Mouse (Mus musculus): ENCODE data around the gene Rnf152. TPM values are rescaled to one million over a fixed set of nuclear protein-coding genes. Genes with fewer than 3 reads are reported as not detected.

Gene Rnf152
- polyA plus RNA-seq, 1 experiment from 2014 or later, result 27.8 TPM

GRCm38 (mm10) chr1:105337397-105337796, 19.1 kb downstream of the Rnf152 start:
- Histone ChIP-seq H3K36me3 (replicated peaks) (no peaks in the 10 kb centered on the region), H3K9me3 (no peaks in the 10 kb centered on the region), H3K4me1 (0 out of 2 replicates have a peak, but pooled peaks cover 3% of the 10 kb centered on the region), H3K27me3 (replicated peaks) (no peaks in the 10 kb centered on the region), H3K9ac (no peak overlapping the region), H3K4me2 (no peak overlapping the region), H3K4me3 (no peak overlapping the region), H3K27ac (no peak overlapping the region)
- ATAC-seq (replicated peaks), result no peak
- 87% methylated on average over 4 of the region's 4 CpGs for WGBS

DNA sequence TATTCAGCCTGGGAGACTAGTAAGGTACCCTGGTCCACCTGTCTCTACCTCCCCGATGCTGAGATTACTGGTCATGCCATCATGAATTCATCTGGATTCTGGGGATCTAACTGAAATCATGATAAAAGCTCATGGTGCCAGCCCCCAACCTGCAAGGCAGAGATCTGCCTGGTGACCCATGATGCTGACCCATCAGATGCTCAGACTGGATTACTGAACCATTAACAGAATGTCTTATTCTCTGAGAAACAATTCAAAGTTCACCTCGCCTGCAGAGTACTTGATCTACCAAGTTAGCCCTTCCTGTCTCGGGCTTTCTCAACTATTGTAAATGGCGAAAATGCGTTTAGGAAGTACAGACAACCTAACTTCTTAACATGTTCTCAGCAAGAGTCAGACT, 20.4 kb downstream of the Rnf152 start:
- no peak overlapping the region for H3K4me3 ChIP-seq
- H3K36me3 ChIP-seq (replicated peaks), result no peaks in the 10 kb centered on the region
- WGBS, result 87% methylated on average over 5 of the region's 5 CpGs
- no peaks in the 10 kb centered on the region for H3K9me3 ChIP-seq
- no peak overlapping the region for H3K27ac ChIP-seq
- H3K4me1 ChIP-seq, result peaks cover 12% of the 10 kb centered on the region
- H3K9ac ChIP-seq, result no peak overlapping the region
- H3K27me3 ChIP-seq (replicated peaks), result no peaks in the 10 kb centered on the region
- no peak for ATAC-seq (replicated peaks)
- no peak overlapping the region for H3K4me2 ChIP-seq

- 68% methylated on average over 8 of the region's 8 CpGs for WGBS
- Histone ChIP-seq H3K4me3 (no peak overlapping the region), H3K27ac (peak overlapping the region; percentile 49), H3K9ac (no peak overlapping the region), H3K36me3 (replicated peaks) (no peaks in the 10 kb centered on the region), H3K9me3 (no peaks in the 10 kb centered on the region), H3K27me3 (replicated peaks) (no peaks in the 10 kb centered on the region), H3K4me2 (no peak overlapping the region), H3K4me1 (peaks cover 17% of the 10 kb centered on the region)
- peak; percentile 46 for ATAC-seq (replicated peaks)
Observed at GRCm38 (mm10) chr1:105332087-105332731, 24.3 kb downstream of the Rnf152 start.

DNA sequence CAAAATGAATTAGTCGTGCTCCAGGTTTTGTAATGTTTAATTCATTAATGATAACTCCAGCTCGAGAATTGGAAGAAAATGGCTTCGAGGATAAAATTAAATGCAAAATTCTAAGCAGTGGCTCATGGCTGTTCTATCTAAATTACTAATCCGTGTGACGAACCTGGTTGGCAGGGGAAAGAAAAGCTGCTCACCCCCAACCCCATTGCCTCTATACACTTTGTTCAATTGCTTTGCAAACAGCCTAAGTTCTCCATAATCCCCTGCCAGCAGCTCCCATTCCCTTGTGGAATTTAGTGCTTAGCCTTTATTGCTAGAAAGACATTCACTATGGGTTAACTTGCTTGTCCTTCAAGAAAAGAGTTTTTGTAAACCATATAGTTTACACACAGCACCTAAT, 24.9 kb downstream of the Rnf152 start:
- WGBS, result 16% methylated on average over 5 of the region's 5 CpGs
- ATAC-seq (replicated peaks), result peak; percentile 76

GRCm38 (mm10) chr1:105330581-105331320, 25.8 kb downstream of the Rnf152 start:
- H3K27ac ChIP-seq, result peak overlapping the region; percentile 48; the same call in 1 of the 2 replicates
- 58% methylated on average over 5 of the region's 5 CpGs for WGBS
- no peak for ATAC-seq (replicated peaks)

More for the DNA sequence above, 24.9 kb downstream of the Rnf152 start:
- Histone ChIP-seq H3K4me2 (no peak overlapping the region), H3K9ac (no peak overlapping the region), H3K36me3 (replicated peaks) (no peaks in the 10 kb centered on the region), H3K9me3 (no peaks in the 10 kb centered on the region), H3K27ac (peak overlapping the region; percentile 49), H3K4me3 (no peak overlapping the region), H3K4me1 (peaks cover 17% of the 10 kb centered on the region), H3K27me3 (replicated peaks) (no peaks in the 10 kb centered on the region)

GRCm38 (mm10) chr1:105327789-105328188, 28.7 kb downstream of the Rnf152 start:
- Histone ChIP-seq H3K4me1 (peaks cover 17% of the 10 kb centered on the region), H3K27me3 (replicated peaks) (no peaks in the 10 kb centered on the region), H3K4me2 (no peak overlapping the region), H3K27ac (no peak overlapping the region), H3K4me3 (no peak overlapping the region), H3K9me3 (no peaks in the 10 kb centered on the region), H3K9ac (no peak overlapping the region), H3K36me3 (replicated peaks) (no peaks in the 10 kb centered on the region)
- 94% methylated on average over 1 of the region's 1 CpGs for WGBS
- no peak for ATAC-seq (replicated peaks)

More at GRCm38 (mm10) chr1:105330581-105331320, 25.8 kb downstream of the Rnf152 start:
- H3K9ac ChIP-seq, result no peak overlapping the region
- no peaks in the 10 kb centered on the region for H3K36me3 ChIP-seq (replicated peaks)
- H3K27me3 ChIP-seq (replicated peaks), result no peaks in the 10 kb centered on the region
- no peak overlapping the region for H3K4me2 ChIP-seq
- H3K9me3 ChIP-seq, result no peaks in the 10 kb centered on the region
- H3K4me3 ChIP-seq, result no peak overlapping the region
- H3K4me1 ChIP-seq, result peaks cover 17% of the 10 kb centered on the region

- Histone ChIP-seq H3K9me3 (no peaks in the 10 kb centered on the region), H3K36me3 (replicated peaks) (no peaks in the 10 kb centered on the region), H3K4me3 (no peak overlapping the region), H3K27ac (no peak overlapping the region), H3K4me1 (no peaks in the 10 kb centered on the region), H3K27me3 (replicated peaks) (no peaks in the 10 kb centered on the region), H3K4me2 (no peak overlapping the region), H3K9ac (no peak overlapping the region)
- no peak for ATAC-seq (replicated peaks)
- WGBS, result 42% methylated on average over 4 of the region's 4 CpGs
Observed at GRCm38 (mm10) chr1:105324636-105325035, 31.9 kb downstream of the Rnf152 start.

DNA sequence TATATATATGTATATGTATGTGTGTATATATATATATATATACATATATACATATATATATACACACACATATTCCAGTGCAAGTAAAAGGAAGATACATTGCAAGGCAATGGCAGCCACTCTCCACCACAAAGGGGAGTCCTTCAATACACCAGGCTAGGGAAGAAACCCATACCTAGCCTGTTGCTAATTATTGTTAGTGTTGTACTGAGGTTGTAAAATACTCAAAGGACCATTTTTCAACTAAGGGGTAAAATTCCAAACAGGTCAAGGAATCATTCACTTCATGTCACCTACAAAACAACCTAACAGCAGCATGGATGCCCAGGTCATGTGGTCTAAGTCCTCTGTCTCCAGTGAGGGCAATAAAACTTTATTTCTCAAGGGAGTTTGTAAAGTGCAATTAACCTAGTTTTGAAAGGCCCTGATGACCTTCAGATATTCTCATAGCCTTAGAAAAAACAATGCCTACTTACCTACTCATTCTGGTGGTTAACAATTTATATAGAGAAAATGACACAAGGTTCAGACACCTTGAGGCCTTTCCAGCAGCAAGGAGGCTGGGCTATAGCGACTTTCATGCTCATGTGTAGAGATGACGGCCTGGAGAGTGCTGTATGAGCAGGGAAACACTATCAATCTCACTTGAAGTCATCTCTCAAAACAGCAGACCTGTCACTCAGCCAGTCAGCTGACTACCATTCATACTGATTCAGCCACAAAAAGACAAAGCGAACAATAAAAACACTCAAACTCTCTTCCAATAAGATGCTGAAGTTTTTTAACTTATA, 42.3 kb downstream of the Rnf152 start:
- H3K27ac ChIP-seq, result no peak overlapping the region
- H3K4me2 ChIP-seq, result no peak overlapping the region
- no peak overlapping the region for H3K9ac ChIP-seq
- peaks cover 6% of the 10 kb centered on the region; the same call in 1 of the 2 replicates for H3K4me1 ChIP-seq
- no peaks in the 10 kb centered on the region for H3K27me3 ChIP-seq (replicated peaks)
- no peaks in the 10 kb centered on the region for H3K36me3 ChIP-seq (replicated peaks)
- WGBS, result 85% methylated on average over 3 of the region's 3 CpGs
- H3K9me3 ChIP-seq, result no peaks in the 10 kb centered on the region
- H3K4me3 ChIP-seq, result no peak overlapping the region
- ATAC-seq (replicated peaks), result no peak

GRCm38 (mm10) chr1:105312601-105312901, 44.0 kb downstream of the Rnf152 start:
- H3K4me2 ChIP-seq, result no peak overlapping the region
- 0 out of 2 replicates have a peak overlapping the region, but pooled peaks have one; percentile 29 for H3K27ac ChIP-seq
- H3K4me3 ChIP-seq, result no peak overlapping the region
- H3K36me3 ChIP-seq (replicated peaks), result no peaks in the 10 kb centered on the region
- no peaks in the 10 kb centered on the region for H3K27me3 ChIP-seq (replicated peaks)
- H3K4me1 ChIP-seq, result peaks cover 6% of the 10 kb centered on the region; the same call in 1 of the 2 replicates
- WGBS, result 61% methylated on average over 2 of the region's 2 CpGs
- no peaks in the 10 kb centered on the region for H3K9me3 ChIP-seq
- no peak overlapping the region for H3K9ac ChIP-seq
- 0 out of 2 replicates have a peak, but pooled peaks have one; percentile 20 for ATAC-seq (replicated peaks)

- Histone ChIP-seq H3K9me3 (no peaks in the 10 kb centered on the region), H3K9ac (no peak overlapping the region), H3K36me3 (replicated peaks) (no peaks in the 10 kb centered on the region), H3K4me3 (no peak overlapping the region), H3K27me3 (replicated peaks) (no peaks in the 10 kb centered on the region), H3K27ac (peak overlapping the region; percentile 29; the same call in 1 of the 2 replicates), H3K4me2 (no peak overlapping the region), H3K4me1 (peaks cover 6% of the 10 kb centered on the region; the same call in 1 of the 2 replicates)
- ATAC-seq (replicated peaks), result peak; percentile 66
- 90% methylated on average over 1 of the region's 1 CpGs for WGBS
Observed at GRCm38 (mm10) chr1:105311899-105312600, 44.5 kb downstream of the Rnf152 start.

- no peaks in the 10 kb centered on the region for H3K9me3 ChIP-seq
- H3K4me3 ChIP-seq, result no peak overlapping the region
- H3K27me3 ChIP-seq (replicated peaks), result no peaks in the 10 kb centered on the region
- H3K4me2 ChIP-seq, result no peak overlapping the region
- H3K36me3 ChIP-seq (replicated peaks), result no peaks in the 10 kb centered on the region
- H3K4me1 ChIP-seq, result no peaks in the 10 kb centered on the region
- WGBS, result 68% methylated on average over 6 of the region's 6 CpGs
- ATAC-seq (replicated peaks), result no peak
- no peak overlapping the region for H3K9ac ChIP-seq
- H3K27ac ChIP-seq, result no peak overlapping the region
Observed at GRCm38 (mm10) chr1:105302164-105302563, 54.3 kb downstream of the Rnf152 start.

- Histone ChIP-seq H3K4me2 (no peak overlapping the region), H3K36me3 (replicated peaks) (no peaks in the 10 kb centered on the region), H3K27ac (no peak overlapping the region), H3K9ac (no peak overlapping the region), H3K27me3 (replicated peaks) (no peaks in the 10 kb centered on the region), H3K4me3 (no peak overlapping the region), H3K4me1 (no peaks in the 10 kb centered on the region), H3K9me3 (no peaks in the 10 kb centered on the region)
- 83% methylated on average over 9 of the region's 9 CpGs for WGBS
- ATAC-seq (replicated peaks), result peak; percentile 69; the same call in 1 of the 2 replicates
Observed at GRCm38 (mm10) chr1:105301764-105302163, 54.7 kb downstream of the Rnf152 start.
